Mouse (Mus musculus) telencephalon, adult 2 months (tissue): ENCODE results near the gene Epha1.

Source experiments
- DNase-seq: peaks from one replicate; pipeline ENCODE4 v3.0.0-alpha.2; 2011; ENCODE audit warnings: low read depth, low spot score

Epha1 gene

GRCm38 (mm10) chr6:42373669-42374430, 782 bp upstream of the Epha1 start:
- no peak for DNase-seq

- DNase-seq: no peak
Observed at GRCm38 (mm10) chr6:42372421-42372815, 650 bp downstream of the Epha1 start.

- DNase-seq: no peak
Observed at GRCm38 (mm10) chr6:42372001-42372400, 1.1 kb downstream of the Epha1 start.

- DNase-seq: no peak
Observed at GRCm38 (mm10) chr6:42370630-42371363, 2.3 kb downstream of the Epha1 start.

GRCm38 (mm10) chr6:42369870-42370269, 3.2 kb downstream of the Epha1 start:
- no peak for DNase-seq

- DNase-seq: no peak
Observed at GRCm38 (mm10) chr6:42365215-42365614, 7.9 kb downstream of the Epha1 start.

- no peak for DNase-seq
Observed at GRCm38 (mm10) chr6:42364607-42365006, 8.5 kb downstream of the Epha1 start.

- DNase-seq: no peak
Observed at GRCm38 (mm10) chr6:42364066-42364465, 9.0 kb downstream of the Epha1 start.

GRCm38 (mm10) chr6:42362974-42363373, 10.1 kb downstream of the Epha1 start:
- no peak for DNase-seq

- DNase-seq: no peak
Observed at GRCm38 (mm10) chr6:42362497-42362896, 10.6 kb downstream of the Epha1 start.

- no peak for DNase-seq
Observed at GRCm38 (mm10) chr6:42362074-42362473, 11.0 kb downstream of the Epha1 start.

GRCm38 (mm10) chr6:42361041-42361895, 11.8 kb downstream of the Epha1 start:
- DNase-seq: no peak

GRCm38 (mm10) chr6:42360231-42360840, 12.7 kb downstream of the Epha1 start:
- DNase-seq: no peak

GRCm38 (mm10) chr6:42359364-42360147, 13.5 kb downstream of the Epha1 start:
- no peak for DNase-seq

GRCm38 (mm10) chr6:42358901-42359300, 14.2 kb downstream of the Epha1 start:
- DNase-seq: no peak

- DNase-seq: no peak
Observed at GRCm38 (mm10) chr6:42357901-42358300, 15.2 kb downstream of the Epha1 start.

GRCm38 (mm10) chr6:42356913-42357312, 16.2 kb downstream of the Epha1 start:
- DNase-seq: no peak

- no peak for DNase-seq
Observed at GRCm38 (mm10) chr6:42355794-42356600, 17.1 kb downstream of the Epha1 start.

- no peak for DNase-seq
Observed at GRCm38 (mm10) chr6:42355366-42355765, 17.7 kb downstream of the Epha1 start.
